Mouse (Mus musculus): ENCODE results near the gene Tjap1.

Tjap1 gene

GRCm38 (mm10) chr17:46252571-46253451 is 30.0 kb downstream of the Tjap1 start:
- no peak for DNase-seq (ENCODE audit: low read depth)

GRCm38 (mm10) chr17:46251174-46251573 is 31.7 kb downstream of the Tjap1 start:
- no peak for DNase-seq (ENCODE audit: low read depth)

DNA sequence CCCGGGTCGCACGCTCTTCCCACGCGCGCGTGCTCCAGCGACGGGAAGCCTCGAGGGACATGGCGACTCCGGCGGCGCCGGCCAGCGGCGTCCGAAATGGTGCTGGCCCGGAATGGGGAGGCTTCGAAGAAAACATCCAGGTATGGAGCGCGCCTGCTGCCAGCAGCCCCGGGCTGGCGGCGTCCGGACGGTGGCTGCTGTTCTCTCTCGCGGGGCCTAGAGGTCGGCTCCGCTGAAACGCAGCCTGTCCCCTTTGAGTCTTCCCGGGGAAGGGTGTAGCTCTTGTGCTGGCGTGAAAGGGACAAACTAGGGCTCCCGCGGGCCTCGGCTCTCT is 34.7 kb downstream of the Tjap1 start:
- no peak for DNase-seq (ENCODE audit: low read depth)

- DNase-seq (ENCODE audit: low read depth): peak; percentile 87
Observed at GRCm38 (mm10) chr17:46247512-46248188, 35.2 kb downstream of the Tjap1 start, which contains the start of the genes Polr1c and Yipf3. Polr1c (minus strand) TSS chr17:46248054. Yipf3 (plus strand) TSS chr17:46248080.

GRCm38 (mm10) chr17:46244579-46244978 is 38.2 kb downstream of the Tjap1 start:
- DNase-seq (ENCODE audit: low read depth): no peak

DNA sequence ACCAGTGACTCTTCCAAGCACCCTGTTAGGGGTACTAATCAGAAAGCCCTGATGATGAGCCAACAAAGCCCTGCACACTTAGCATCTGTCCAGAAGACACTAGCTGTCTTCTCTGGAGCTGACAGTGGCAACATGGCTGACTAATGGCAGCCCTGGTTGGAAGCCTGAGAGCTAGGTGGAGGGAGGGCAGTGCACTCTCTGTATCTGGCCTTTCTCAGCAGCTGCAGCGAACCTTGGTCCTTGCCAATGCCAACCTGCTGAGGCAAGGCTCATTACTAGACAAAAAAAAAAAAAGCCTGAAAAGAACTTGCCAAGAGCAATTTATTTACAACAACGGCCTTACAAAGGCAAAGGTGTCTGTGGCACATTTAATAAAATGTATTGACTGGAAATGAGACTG is 39.2 kb downstream of the Tjap1 start:
- DNase-seq (ENCODE audit: low read depth): no peak

DNA sequence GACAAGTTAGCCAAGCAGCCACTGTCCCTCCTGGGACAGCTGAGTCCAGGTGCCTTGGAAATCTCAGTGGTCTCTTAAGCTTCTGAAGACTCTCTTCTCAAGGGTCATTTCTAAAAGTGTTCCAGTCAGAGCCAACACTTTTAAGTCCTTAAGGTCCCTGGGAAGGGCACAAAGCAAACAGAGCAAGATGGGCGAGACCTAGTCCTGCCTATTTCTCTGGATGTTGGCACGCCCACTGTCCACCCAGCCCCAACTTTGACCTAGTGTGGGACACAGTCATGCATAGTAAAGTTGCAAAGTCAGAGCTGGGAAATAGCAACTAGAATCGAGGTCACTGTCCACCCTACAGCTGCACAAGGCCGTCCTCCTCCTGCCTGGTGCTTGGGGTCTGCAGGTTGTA is 39.8 kb downstream of the Tjap1 start:
- DNase-seq (ENCODE audit: low read depth): no peak

GRCm38 (mm10) chr17:46242274-46242673 is 40.6 kb downstream of the Tjap1 start:
- DNase-seq (ENCODE audit: low read depth): no peak

DNA sequence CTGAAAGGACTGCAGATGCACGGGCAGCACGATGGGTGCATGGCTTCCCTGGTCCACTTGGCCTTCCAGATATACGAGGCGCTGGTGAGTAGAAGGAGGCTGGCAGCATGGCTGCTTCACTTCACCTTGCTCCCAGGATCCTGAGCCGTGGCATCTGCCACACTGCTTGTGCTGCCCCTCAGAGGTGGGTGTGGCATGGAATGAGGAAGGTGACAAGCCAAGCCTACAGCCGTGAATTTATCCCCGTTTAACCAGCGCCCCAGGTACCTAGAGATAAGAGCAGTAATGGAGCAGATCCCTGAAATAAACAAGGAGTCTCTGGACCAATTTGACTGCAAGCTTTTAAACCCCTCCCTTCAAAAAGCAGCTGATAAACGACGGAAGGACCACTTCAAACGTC is 41.4 kb downstream of the Tjap1 start:
- DNase-seq (ENCODE audit: low read depth): no peak

GRCm38 (mm10) chr17:46239516-46240114 is 43.2 kb downstream of the Tjap1 start:
- DNase-seq (ENCODE audit: low read depth): no peak

- no peak for DNase-seq (ENCODE audit: low read depth)
Observed at GRCm38 (mm10) chr17:46237480-46237879, 45.3 kb downstream of the Tjap1 start.

GRCm38 (mm10) chr17:46237079-46237478 is 45.7 kb downstream of the Tjap1 start:
- DNase-seq (ENCODE audit: low read depth): no peak

DNA sequence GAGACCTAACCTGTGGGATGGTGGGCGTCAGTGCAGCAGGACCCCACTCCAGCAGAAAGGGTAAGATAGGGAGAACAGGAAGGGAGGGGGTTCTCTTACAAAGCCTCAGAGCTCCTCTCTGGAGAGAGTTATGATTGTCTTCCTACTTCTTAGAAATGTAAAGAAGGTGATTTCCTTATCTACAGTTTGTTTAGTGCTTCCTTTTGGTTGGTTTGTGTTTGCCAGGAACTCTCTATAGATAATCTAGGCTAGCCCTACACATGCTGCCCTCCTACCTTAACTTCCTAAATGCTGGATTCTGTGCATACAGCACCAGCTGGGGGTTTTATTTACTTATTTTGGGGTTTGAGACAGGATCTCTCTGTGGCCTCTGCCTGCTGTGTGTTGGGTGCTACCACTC is 46.8 kb downstream of the Tjap1 start:
- no peak for DNase-seq (ENCODE audit: low read depth)

DNA sequence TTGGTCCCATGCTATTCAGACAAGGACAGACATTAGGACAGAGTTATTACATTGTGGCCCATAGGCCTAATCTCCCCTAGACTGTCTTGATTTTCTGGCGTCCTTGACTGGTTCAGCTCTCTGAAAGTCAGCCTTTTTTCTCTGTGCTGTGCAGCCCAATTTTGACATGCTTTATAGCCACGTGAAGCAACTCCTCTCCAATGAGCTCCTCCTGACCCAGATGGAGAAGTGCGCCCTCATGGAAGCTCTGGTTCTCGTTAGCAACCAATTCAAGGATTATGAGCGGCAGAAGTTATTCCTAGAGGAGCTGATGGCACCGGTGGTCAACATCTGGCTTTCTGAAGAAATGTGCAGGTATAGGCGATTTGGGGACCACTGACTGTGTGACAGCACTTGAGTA is 55.2 kb downstream of the Tjap1 start:
- no peak for DNase-seq (ENCODE audit: low read depth)

DNA sequence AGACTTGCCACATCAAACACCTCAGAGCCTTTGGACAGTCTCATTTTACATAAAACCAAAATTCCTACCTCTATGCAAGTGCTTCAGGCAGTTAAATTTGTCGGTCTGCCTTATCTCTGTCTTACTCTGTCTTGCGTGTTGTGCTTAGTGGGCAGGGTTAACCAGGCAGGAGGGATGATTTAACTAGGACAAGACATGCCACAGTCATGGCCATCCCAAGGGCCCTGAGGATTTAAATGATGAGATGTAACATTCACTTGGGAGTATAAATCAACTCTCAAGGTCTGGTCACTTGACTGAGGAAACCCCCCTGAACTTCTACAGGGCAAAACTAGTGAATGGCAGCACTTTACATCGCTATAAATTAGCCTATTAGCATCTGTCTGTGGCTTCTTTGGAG is 61.2 kb downstream of the Tjap1 start:
- DNase-seq (ENCODE audit: low read depth): no peak

DNA sequence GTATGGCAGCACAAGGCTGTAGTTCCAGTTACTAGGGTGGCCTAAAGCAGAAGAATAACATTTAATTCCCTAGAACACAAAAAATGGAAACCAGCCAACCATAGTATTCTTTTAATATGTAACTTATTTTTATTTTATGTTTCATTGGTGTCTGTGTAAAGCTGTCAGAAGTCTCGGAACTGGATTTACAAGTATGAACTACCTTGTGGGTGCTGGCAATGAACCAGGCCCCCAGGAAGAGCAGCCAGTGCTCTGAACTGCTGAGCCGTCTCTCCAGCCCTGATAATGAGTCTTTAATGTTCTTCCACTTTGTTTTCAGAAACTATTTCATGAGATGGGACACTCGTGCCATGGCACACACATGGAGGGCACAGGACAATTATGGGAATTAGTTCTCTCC is 72.3 kb downstream of the Tjap1 start:
- DNase-seq (ENCODE audit: low read depth): no peak

Measured in fibroblast of lung, adult 2 months (primary cell).